Mouse (Mus musculus) liver, embryonic 13.5 days (tissue): ENCODE measurements at regions not wholly inside any gene's neighbourhood (a gene's known extent, or its start where the extent isn't known, plus 50 kb on each side); places are given as distances from the start of the nearest gene placed in this dataset.

ENCODE experiments used
- ATAC-seq: fragments of 200-750 bp; cut with Nextera tagmentation; 2 replicates; pipeline ENCODE4 v1.8.0; 2017; ENCODE audit warnings: low read depth, mild to moderate bottlenecking, moderate number of reproducible peaks, moderate library complexity
- DNase-seq: peaks from one replicate; pipeline ENCODE4 v3.0.0; 2022
- H3K27ac ChIP-seq: fragments of 300-500 bp; sonication (generic); 2 replicates; pipeline ENCODE4 v1.5.1; 2015; ENCODE audit warnings: moderate library complexity, mild to moderate bottlenecking, inconsistent platforms
- H3K27me3 ChIP-seq: fragments of 300-500 bp; sonication (generic); 2 replicates; pipeline ENCODE4 v1.6.1; 2015; ENCODE audit warnings: mild to moderate bottlenecking, inconsistent platforms
- H3K36me3 ChIP-seq: fragments of 300-500 bp; sonication (generic); 2 replicates; pipeline ENCODE4 v1.6.1; 2015; ENCODE audit warnings: mild to moderate bottlenecking, inconsistent platforms
- H3K4me1 ChIP-seq: fragments of 300-500 bp; sonication (generic); replicated peaks from 2 replicates; pipeline ENCODE4 v1.6.1; 2015; ENCODE audit warnings: inconsistent platforms
- H3K4me2 ChIP-seq: fragments of 300-500 bp; sonication (generic); 2 replicates; pipeline ENCODE4 v1.6.1; 2015; ENCODE audit warnings: inconsistent platforms, mild to moderate bottlenecking, moderate library complexity
- H3K4me3 ChIP-seq: fragments of 300-500 bp; sonication (generic); replicated peaks from 2 replicates; pipeline ENCODE4 v1.5.1; 2015; ENCODE audit warnings: mild to moderate bottlenecking, inconsistent platforms
- H3K9ac ChIP-seq: fragments of 300-500 bp; sonication (generic); 2 replicates; pipeline ENCODE4 v1.6.1; 2015; ENCODE audit warnings: mild to moderate bottlenecking, inconsistent platforms
- H3K9me3 ChIP-seq: fragments of 300-500 bp; sonication (generic); replicated peaks from 2 replicates; pipeline ENCODE4 v1.6.1; 2016; ENCODE audit warnings: inconsistent platforms
- WGBS: fragments of 180-500 bp; shearing (Covaris S2); methylation state at CpG from one replicate; pipeline ENCODE4 v1.1.7; 2015; ENCODE audit not compliant: insufficient replicate concordance; 5-methylcytosine and 5-hydroxymethylcytosine counted together

DNA sequence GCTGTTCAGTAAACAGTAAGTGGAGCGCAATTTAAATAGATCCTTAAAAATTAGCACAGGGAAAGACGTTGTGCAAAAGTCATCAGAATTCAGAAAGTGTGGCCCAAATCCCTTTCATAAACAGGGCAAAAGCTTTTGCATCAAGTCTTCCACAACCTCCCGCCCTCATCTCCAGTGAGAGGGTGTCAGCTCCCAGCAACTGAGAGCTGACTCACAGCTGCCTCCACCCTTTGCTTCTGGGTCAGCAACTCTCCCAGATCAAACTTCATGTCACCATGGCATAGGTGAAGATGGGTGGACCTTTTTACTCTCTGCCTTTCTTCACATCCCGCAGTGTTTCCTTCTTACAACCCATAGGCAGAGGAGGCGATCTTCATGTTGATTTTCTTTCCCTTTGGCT lies 768.0 kb downstream of the Gm826 start:
- Histone ChIP-seq H3K4me3 (no peak overlapping the region), H3K4me1 (no peaks in the 10 kb centered on the region), H3K27ac (no peak overlapping the region), H3K9me3 (no peaks in the 10 kb centered on the region), H3K4me2 (no peak overlapping the region), H3K36me3 (no peaks in the 10 kb centered on the region), H3K27me3 (no peaks in the 10 kb centered on the region), H3K9ac (no peak overlapping the region)
- ATAC-seq (no peak), DNase-seq (no peak)
- WGBS = 66% methylated on average over 5 of the region's 5 CpGs

GRCm38 (mm10) chr2:159566461-159566860 lies 767.5 kb downstream of the Gm826 start:
- Histone ChIP-seq H3K27ac (no peak overlapping the region), H3K36me3 (no peaks in the 10 kb centered on the region), H3K4me3 (no peak overlapping the region), H3K27me3 (no peaks in the 10 kb centered on the region), H3K4me1 (no peaks in the 10 kb centered on the region), H3K9me3 (no peaks in the 10 kb centered on the region), H3K4me2 (no peak overlapping the region), H3K9ac (no peak overlapping the region)
- ATAC-seq = no peak
- no peak for DNase-seq
- WGBS = 67% methylated on average over 5 of the region's 5 CpGs

DNA sequence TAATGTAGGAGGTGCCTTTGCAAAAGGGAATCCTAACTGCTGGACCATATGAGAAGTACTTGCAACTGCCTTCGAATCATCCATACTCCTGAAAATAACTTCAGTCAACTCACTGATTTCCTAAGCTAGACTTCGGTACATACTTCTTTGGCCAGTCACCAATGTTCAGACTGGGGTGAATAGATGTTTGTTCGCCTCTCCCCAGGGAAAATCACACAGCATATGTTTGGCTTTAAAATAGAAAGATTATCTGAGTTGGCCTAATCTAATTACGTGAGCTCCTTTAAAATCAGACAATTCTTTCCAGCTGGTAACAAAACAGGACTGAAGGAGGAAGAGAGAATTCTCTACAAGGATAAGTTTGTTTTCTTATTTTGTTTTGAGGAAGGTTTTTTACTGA lies 765.6 kb downstream of the Gm826 start:
- H3K4me2 ChIP-seq = no peak overlapping the region
- DNase-seq = no peak
- H3K36me3 ChIP-seq = no peaks in the 10 kb centered on the region
- H3K4me1 ChIP-seq = no peaks in the 10 kb centered on the region
- no peaks in the 10 kb centered on the region for H3K9me3 ChIP-seq
- no peak overlapping the region for H3K27ac ChIP-seq
- no peak for ATAC-seq
- no peak overlapping the region for H3K4me3 ChIP-seq
- no peak overlapping the region for H3K9ac ChIP-seq
- no peaks in the 10 kb centered on the region for H3K27me3 ChIP-seq
- WGBS = 58% methylated on average over 4 of the region's 4 CpGs

GRCm38 (mm10) chr2:159571862-159572261 lies 762.1 kb downstream of the Gm826 start:
- 51% methylated on average over 2 of the region's 2 CpGs for WGBS
- Histone ChIP-seq H3K27ac (no peak overlapping the region), H3K4me2 (no peak overlapping the region), H3K9ac (no peak overlapping the region), H3K4me3 (no peak overlapping the region), H3K4me1 (no peaks in the 10 kb centered on the region), H3K36me3 (no peaks in the 10 kb centered on the region), H3K27me3 (no peaks in the 10 kb centered on the region), H3K9me3 (0 out of 2 replicates have a peak, but pooled peaks cover 3% of the 10 kb centered on the region)
- ATAC-seq (no peak), DNase-seq (no peak)

- H3K9ac ChIP-seq = no peak overlapping the region
- no peak overlapping the region for H3K4me3 ChIP-seq
- DNase-seq (no peak), ATAC-seq (no peak)
- no peaks in the 10 kb centered on the region for H3K27me3 ChIP-seq
- 0 out of 2 replicates have a peak, but pooled peaks cover 3% of the 10 kb centered on the region for H3K9me3 ChIP-seq
- H3K27ac ChIP-seq = no peak overlapping the region
- H3K36me3 ChIP-seq = no peaks in the 10 kb centered on the region
- 67% methylated on average over 5 of the region's 5 CpGs for whole genome bisulfite sequencing
- H3K4me1 ChIP-seq = no peaks in the 10 kb centered on the region
- H3K4me2 ChIP-seq = no peak overlapping the region
Observed at GRCm38 (mm10) chr2:159575271-159575670, 758.7 kb downstream of the Gm826 start.

DNA sequence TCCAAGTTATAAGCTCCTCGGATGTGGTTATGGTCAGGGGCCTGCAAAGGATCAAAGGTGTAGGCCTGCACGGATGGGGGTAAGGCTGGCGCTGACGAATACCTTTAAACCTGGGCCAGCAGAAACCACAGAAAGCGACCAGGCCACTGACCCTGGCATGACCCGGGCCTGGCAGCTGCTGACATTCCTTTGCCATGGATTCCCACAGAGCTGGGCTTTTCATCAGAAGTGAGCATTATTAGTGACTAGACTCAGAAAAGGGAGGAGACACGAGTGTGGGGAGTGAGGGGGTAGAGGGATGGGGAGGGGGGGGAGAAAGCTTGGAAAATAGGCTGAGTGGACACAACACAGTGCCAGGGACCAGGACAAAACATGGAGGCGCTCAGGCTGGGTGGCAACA lies 750.9 kb downstream of the Gm826 start:
- no peaks in the 10 kb centered on the region for H3K36me3 ChIP-seq
- no peak for ATAC-seq
- no peaks in the 10 kb centered on the region for H3K4me1 ChIP-seq
- H3K27ac ChIP-seq = no peak overlapping the region
- no peak overlapping the region for H3K4me3 ChIP-seq
- DNase-seq = no peak
- H3K9ac ChIP-seq = no peak overlapping the region
- no peaks in the 10 kb centered on the region for H3K27me3 ChIP-seq
- 61% methylated on average over 8 of the region's 8 CpGs for WGBS
- no peaks in the 10 kb centered on the region for H3K9me3 ChIP-seq
- no peak overlapping the region for H3K4me2 ChIP-seq

GRCm38 (mm10) chr2:159584641-159585040 lies 749.3 kb downstream of the Gm826 start:
- H3K4me1 ChIP-seq = no peaks in the 10 kb centered on the region
- H3K27ac ChIP-seq = no peak overlapping the region
- DNase-seq (no peak), ATAC-seq (no peak)
- no peaks in the 10 kb centered on the region for H3K36me3 ChIP-seq
- H3K9ac ChIP-seq = no peak overlapping the region
- no peaks in the 10 kb centered on the region for H3K9me3 ChIP-seq
- no peaks in the 10 kb centered on the region for H3K27me3 ChIP-seq
- no peak overlapping the region for H3K4me3 ChIP-seq
- H3K4me2 ChIP-seq = no peak overlapping the region

DNA sequence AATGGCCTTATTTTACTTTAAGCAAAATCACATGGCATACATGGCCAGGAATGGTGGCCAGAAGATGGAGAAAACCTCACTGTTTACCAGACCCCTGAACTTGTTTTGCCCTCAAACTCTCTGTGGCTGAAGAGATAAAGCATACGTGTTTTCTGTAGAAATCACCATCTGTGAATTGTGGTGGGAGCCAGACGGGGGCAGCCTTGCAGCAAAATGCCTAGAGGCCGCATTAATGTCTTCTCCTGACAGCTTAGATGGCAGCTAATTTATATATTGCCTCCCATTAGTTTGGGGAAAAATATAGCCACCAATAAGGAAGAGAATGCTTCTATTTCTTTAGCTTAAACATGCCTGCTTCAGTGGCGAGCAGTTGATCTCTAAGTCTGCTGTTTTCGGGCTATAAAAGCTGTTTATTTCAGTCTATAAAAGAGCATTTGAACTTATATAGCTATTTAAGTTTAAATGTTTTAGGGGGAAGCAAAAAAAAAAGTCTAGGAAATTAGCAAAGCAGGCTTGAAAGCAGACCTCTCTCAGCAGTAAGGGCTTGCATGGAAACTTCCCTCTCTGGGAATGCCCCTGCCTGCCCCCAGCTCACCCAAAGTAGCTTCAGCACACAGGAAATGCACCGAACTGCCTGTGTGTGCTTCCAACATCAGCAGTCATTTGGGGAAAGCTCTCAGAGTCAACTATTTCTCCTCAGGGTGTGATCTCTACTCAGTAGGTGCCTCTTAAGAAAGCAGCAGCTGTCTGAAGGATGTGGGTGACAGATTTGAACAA lies 747.1 kb downstream of the Gm826 start:
- WGBS = 42% methylated on average over 6 of the region's 6 CpGs
- ATAC-seq = no peak
- no peak for DNase-seq
- Histone ChIP-seq H3K9ac (no peak overlapping the region), H3K4me1 (no peaks in the 10 kb centered on the region), H3K4me3 (no peak overlapping the region), H3K36me3 (no peaks in the 10 kb centered on the region), H3K27me3 (no peaks in the 10 kb centered on the region), H3K27ac (no peak overlapping the region), H3K4me2 (no peak overlapping the region), H3K9me3 (no peaks in the 10 kb centered on the region)

DNA sequence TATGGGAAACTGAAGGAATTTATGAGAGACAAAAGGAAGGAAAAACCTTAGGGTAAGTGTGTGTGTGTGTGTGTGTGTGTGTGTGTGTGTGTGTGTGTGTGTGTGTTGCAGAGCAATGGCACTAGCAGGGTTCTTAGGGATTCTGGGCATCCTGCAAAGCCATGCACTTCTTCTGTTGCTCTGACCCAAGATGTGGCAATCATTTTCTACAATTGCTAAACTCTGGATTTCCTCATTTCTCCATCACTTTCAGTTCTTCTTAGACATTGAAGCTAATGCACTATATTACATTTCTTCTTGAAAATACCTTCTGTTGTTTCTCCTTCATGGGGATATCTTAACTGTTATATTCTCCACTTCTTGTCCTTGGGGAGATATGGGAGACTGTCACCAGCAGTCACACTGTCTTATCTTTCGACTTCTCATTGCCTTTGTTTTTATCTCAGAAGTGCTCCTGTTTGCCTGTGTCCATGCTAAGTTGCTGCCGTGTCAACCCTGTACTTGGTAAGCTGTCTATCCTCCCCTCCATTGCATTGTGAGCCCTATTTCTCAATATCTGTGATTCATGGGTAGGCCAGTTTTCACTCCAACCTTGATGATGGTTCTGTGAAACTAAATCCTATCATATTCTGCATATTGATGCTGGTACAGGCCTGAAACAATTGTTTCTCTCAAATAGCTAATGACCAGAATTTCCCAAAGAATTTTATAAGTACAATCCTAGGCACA lies 742.4 kb downstream of the Gm826 start:
- Histone ChIP-seq H3K4me3 (no peak overlapping the region), H3K27me3 (no peaks in the 10 kb centered on the region), H3K9me3 (no peaks in the 10 kb centered on the region), H3K4me2 (no peak overlapping the region), H3K36me3 (no peaks in the 10 kb centered on the region), H3K4me1 (no peaks in the 10 kb centered on the region), H3K9ac (no peak overlapping the region), H3K27ac (no peak overlapping the region)
- DNase-seq (no peak), ATAC-seq (no peak)
- 33% methylated on average over 2 of the region's 2 CpGs for WGBS

DNA sequence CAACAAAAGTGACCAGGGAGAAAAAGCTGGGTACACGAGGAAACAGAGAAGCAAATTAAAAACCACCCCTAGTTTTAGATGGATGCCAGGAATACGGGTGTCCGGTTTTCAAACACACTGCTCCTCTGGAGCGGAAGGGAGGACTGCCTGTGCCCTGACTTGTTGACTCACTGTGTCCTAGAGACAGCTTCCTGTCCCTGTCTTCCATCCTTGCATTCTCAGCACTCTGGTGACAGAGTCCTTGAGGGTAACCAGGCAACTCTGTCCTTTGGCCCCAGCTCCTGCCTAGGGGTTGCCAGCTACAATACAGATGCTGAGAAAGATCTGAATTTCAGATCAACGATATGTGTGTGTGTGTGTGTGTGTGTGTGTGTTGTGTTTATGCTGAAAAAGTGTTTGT lies 741.1 kb downstream of the Gm826 start:
- no peak for ATAC-seq
- Histone ChIP-seq H3K9me3 (no peaks in the 10 kb centered on the region), H3K27ac (no peak overlapping the region), H3K4me1 (no peaks in the 10 kb centered on the region), H3K27me3 (no peaks in the 10 kb centered on the region), H3K9ac (no peak overlapping the region), H3K4me2 (no peak overlapping the region), H3K36me3 (no peaks in the 10 kb centered on the region), H3K4me3 (no peak overlapping the region)
- no peak for DNase-seq
- 44% methylated on average over 5 of the region's 5 CpGs for WGBS

DNA sequence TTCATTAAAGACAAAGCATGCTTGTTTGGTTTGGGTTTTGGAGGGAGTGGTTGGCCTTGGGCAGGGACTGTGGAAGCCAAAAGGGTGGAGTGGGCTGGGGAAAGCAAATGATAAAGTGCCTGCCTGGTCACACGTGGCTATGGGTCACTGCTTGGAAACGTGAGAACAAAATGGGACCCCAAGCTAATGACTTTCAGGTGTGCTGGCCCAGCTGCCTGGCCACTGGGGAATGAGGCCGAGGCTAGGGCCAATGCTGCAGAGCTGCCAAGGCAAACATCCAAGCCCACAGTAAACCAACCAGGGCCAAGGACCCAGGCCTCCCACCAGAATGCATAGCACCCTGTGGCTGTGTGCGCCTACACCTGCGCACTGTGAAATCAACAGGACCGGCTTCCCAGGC lies 737.7 kb downstream of the Gm826 start:
- no peaks in the 10 kb centered on the region for H3K36me3 ChIP-seq
- no peak overlapping the region for H3K27ac ChIP-seq
- no peaks in the 10 kb centered on the region for H3K4me1 ChIP-seq
- H3K9me3 ChIP-seq = 0 out of 2 replicates have a peak, but pooled peaks cover 3% of the 10 kb centered on the region
- DNase-seq = no peak
- H3K9ac ChIP-seq = no peak overlapping the region
- no peaks in the 10 kb centered on the region for H3K27me3 ChIP-seq
- ATAC-seq = no peak
- no peak overlapping the region for H3K4me2 ChIP-seq
- 64% methylated on average over 6 of the region's 6 CpGs for WGBS
- H3K4me3 ChIP-seq = no peak overlapping the region

GRCm38 (mm10) chr2:159598080-159598479 lies 735.9 kb downstream of the Gm826 start:
- Histone ChIP-seq H3K27ac (no peak overlapping the region), H3K27me3 (no peaks in the 10 kb centered on the region), H3K9me3 (0 out of 2 replicates have a peak, but pooled peaks cover 3% of the 10 kb centered on the region), H3K9ac (no peak overlapping the region), H3K36me3 (no peaks in the 10 kb centered on the region), H3K4me3 (no peak overlapping the region), H3K4me2 (no peak overlapping the region), H3K4me1 (no peaks in the 10 kb centered on the region)
- no peak for ATAC-seq
- 45% methylated on average over 3 of the region's 3 CpGs for WGBS
- DNase-seq = no peak
